Mouse (Mus musculus) olfactory bulb, adult 2 months (tissue): Measurements from ENCODE around the gene Shank2. TPM values are rescaled to one million over a fixed set of nuclear protein-coding genes. Genes with fewer than 3 reads are reported as not detected.

Source experiments
- H3K27ac ChIP-seq: fragments of 200-500 bp; 2 replicates; pipeline ENCODE4 v1.5.1; 2012; ENCODE audit warnings: low read depth, low read length; ENCODE audit not compliant: insufficient read depth
- H3K4me1 ChIP-seq: fragments of 200-500 bp; 2 replicates; pipeline ENCODE4 v1.6.1; 2012; ENCODE audit warnings: low read length; ENCODE audit not compliant: control insufficient read depth, insufficient read depth
- H3K4me3 ChIP-seq: fragments of 200-500 bp; 2 replicates; pipeline ENCODE4 v1.5.1; 2012; ENCODE audit warnings: mild to moderate bottlenecking, low read depth, low read length, moderate library complexity; ENCODE audit not compliant: insufficient read depth
- CTCF ChIP-seq: fragments of 200-500 bp; IDR thresholded peaks from 2 replicates; pipeline ENCODE4 v1.5.1; 2012; ENCODE audit warnings: low read depth, mild to moderate bottlenecking, low read length, moderate library complexity; ENCODE audit not compliant: insufficient read depth
- POLR2A ChIP-seq: fragments of 200-500 bp; IDR thresholded peaks from 2 replicates; pipeline ENCODE4 v1.6.1; 2012; ENCODE audit warnings: mild to moderate bottlenecking, low read depth, low read length, moderate library complexity; ENCODE audit not compliant: insufficient read depth
- WGBS: fragments of 180-500 bp; shearing (Covaris S2); methylation state at CpG from one replicate; pipeline ENCODE4 v1.1.7; 2018; 5-methylcytosine and 5-hydroxymethylcytosine counted together
- polyA plus RNA-seq: library from polyadenylated mRNA; stranded (reverse); fragments of >200 nt; gene quantifications from 2 replicates; pipeline ENCODE4 v1.2.4, GENCODE M21; 2012; ENCODE audit warnings: low replicate concordance; ENCODE audit not compliant: missing spikeins, insufficient read depth, insufficient read length

Gene Shank2
- polyA plus RNA-seq, 1 experiment, result 53.3 TPM

DNA sequence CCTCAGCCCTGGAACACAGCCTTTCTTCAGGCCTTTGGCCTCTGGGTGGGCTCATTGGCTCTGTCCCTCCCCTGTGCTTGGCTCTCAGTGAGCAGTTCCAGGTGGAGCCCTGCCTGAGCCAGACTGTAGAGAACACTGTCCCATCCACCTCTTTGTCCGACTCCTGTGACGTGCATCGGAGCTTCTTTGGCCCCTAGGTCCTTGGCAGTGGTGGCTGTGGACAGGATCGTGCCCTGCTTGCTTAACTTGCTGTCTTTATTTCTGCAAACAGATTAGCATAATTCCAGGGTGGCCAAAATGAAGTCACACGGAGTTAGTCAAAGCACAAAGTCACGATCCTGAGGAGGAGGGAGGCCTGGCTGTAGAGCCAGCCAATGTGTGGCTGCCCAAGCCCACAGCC, 419.8 kb downstream of the Shank2 start:
- WGBS, result 43% methylated on average over 6 of the region's 6 CpGs
- Histone ChIP-seq H3K4me3 (no peak overlapping the region), H3K4me1 (peaks cover 64% of the 10 kb centered on the region), H3K27ac (no peak overlapping the region)
- TF ChIP-seq POLR2A (no peak), CTCF (no peak)

GRCm38 (mm10) chr7:144425953-144426352, 424.2 kb downstream of the Shank2 start:
- Histone ChIP-seq H3K4me1 (peaks cover 30% of the 10 kb centered on the region), H3K27ac (no peak overlapping the region), H3K4me3 (no peak overlapping the region)
- WGBS, result 3% methylated on average over 8 of the region's 8 CpGs
- peak; percentile 97 for TF ChIP-seq CTCF
- no peak for TF ChIP-seq POLR2A

DNA sequence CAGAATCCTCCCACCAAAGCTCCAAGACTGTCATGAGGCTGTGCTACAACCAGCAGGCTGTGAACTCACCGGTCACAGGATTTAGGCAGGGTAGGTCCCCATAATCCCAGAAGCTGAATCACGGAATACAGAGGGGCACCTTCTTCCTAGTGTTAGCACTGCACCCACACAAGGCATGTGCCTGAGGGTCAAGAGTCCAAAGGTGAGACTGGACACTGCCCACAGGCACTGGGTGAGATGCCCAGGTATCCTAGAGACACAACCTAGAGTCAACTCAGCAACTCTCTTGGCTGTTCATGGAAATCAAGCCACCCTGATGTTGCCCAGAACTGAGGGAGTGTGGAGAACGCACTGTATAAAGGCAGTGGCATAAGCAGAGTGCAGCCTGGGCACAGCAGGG, 424.9 kb downstream of the Shank2 start:
- H3K4me1 ChIP-seq, result peaks cover 24% of the 10 kb centered on the region
- TF ChIP-seq CTCF (no peak), POLR2A (no peak)
- no peak overlapping the region for H3K4me3 ChIP-seq
- 78% methylated on average over 3 of the region's 3 CpGs for WGBS
- H3K27ac ChIP-seq, result no peak overlapping the region

DNA sequence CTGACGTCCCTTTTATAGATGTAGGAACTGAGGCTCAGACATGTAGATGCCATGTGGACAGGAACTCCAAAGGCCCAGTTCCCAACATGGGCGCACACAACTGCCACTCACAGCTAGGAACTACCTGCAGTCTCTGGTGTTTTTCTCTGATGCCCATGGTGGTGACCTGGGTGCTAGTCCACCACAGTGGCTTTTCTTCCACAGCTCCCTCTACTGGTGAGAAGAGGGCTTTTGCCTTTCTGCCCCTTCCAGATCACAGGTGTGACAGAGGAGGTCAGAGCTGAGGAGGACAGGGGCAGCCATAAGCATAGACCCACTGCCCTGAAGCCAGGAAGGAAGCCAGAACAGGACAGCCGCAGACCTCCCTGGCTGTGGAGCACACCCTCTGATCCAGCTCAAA, 425.7 kb downstream of the Shank2 start:
- no peak overlapping the region for H3K27ac ChIP-seq
- WGBS, result 88% methylated on average over 3 of the region's 3 CpGs
- peaks cover 16% of the 10 kb centered on the region for H3K4me1 ChIP-seq
- TF ChIP-seq POLR2A (no peak), CTCF (peak; percentile 41; the same call in 1 of the 2 replicates)
- H3K4me3 ChIP-seq, result no peak overlapping the region

- 85% methylated on average over 2 of the region's 2 CpGs for WGBS
- TF ChIP-seq CTCF, result no peak
- no peak for TF ChIP-seq POLR2A
- Histone ChIP-seq H3K27ac (no peak overlapping the region), H3K4me3 (no peak overlapping the region), H3K4me1 (no peaks in the 10 kb centered on the region)
Observed at GRCm38 (mm10) chr7:144432920-144433319, 431.2 kb downstream of the Shank2 start.

DNA sequence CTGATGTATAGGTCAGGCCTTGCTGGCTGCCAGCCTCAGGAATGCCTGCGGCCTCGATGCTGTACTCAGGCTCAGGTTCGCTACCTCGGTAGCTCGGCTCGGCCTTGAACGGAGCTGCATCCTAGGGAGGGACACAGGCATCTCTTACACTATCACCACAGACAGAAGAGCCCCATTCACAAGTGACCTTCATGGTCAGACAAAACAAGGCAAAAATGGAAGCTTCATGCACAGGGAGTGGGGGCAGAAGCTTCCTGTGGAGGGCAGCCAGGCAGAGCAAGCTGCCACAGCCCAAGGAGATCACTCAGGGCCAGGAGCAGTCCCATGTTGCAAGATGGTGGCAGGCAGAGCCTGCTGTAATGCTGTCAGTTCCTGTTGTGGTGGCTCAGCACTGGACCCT, 437.1 kb downstream of the Shank2 start:
- no peak overlapping the region for H3K27ac ChIP-seq
- 97% methylated on average over 7 of the region's 7 CpGs for WGBS
- H3K4me3 ChIP-seq, result no peak overlapping the region
- H3K4me1 ChIP-seq, result peaks cover 8% of the 10 kb centered on the region
- TF ChIP-seq CTCF (no peak), POLR2A (no peak)

DNA sequence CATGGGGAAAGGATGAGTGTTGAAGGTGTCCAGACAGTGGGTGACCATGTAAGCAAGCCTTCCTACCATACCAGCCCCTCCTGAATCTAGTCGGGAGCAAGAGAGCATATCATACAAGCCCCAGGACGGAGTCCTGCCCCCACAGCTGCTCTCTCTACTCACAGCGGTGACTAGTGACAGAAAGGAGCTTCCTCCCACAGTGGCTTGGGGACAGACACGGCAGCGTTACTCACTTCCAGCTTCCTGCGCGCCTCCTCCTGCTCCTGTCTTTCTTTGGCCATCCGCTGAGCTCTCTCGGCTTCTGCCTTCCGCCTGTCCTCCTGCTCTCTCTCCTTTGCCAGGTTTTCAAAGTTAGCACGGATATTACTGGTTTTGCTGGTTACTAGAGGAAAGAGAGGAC, 439.7 kb downstream of the Shank2 start:
- no peak overlapping the region for H3K27ac ChIP-seq
- TF ChIP-seq CTCF, result no peak
- TF ChIP-seq POLR2A, result no peak
- H3K4me1 ChIP-seq, result peaks cover 8% of the 10 kb centered on the region
- WGBS, result 67% methylated on average over 11 of the region's 11 CpGs
- no peak overlapping the region for H3K4me3 ChIP-seq

- TF ChIP-seq POLR2A (no peak), CTCF (no peak)
- no peak overlapping the region for H3K4me3 ChIP-seq
- peaks cover 8% of the 10 kb centered on the region for H3K4me1 ChIP-seq
- no peak overlapping the region for H3K27ac ChIP-seq
- WGBS, result 93% methylated on average over 4 of the region's 4 CpGs
Observed at GRCm38 (mm10) chr7:144441976-144442375, 440.2 kb downstream of the Shank2 start.

DNA sequence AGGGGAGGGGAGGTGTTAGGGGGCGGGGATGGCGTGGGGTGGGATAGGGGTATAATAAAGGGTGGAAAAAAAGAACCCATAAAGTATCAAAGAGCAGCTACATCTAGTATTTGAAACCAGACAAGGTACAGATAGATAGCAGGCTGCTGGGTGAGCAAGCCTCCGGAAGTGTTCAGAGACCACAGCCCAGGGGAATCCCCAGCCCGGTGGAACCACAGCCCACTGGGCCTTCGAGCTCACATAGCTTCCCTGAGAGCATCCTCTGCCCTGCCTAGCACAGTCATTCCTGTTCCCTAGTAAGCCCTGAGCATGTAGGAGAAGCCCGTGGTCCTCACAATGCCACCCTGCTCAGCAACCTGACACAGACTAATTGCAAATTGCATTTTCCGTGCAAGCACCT, 443.1 kb downstream of the Shank2 start:
- 97% methylated on average over 7 of the region's 7 CpGs for WGBS
- TF ChIP-seq POLR2A, result no peak
- TF ChIP-seq CTCF, result no peak
- Histone ChIP-seq H3K4me1 (peaks cover 13% of the 10 kb centered on the region), H3K4me3 (no peak overlapping the region), H3K27ac (no peak overlapping the region)

DNA sequence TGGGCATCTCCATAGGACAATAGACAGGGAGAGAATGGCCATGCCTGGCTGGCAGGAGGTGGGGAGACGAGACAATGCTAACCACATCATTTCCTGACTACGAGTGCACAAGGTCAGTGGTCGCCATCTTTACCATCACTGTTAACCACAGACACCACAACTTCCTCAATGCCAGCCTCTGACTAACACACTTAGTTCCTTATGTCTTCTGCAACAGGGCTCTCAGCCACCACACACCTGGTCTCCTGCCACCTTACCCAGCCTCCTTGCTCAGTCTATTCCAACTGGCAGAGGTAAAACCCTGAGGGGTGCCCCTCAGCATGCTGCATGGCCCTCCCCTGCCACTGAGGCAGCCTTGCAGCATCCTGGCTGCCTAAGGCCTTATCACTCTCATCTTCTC, 445.4 kb downstream of the Shank2 start:
- Histone ChIP-seq H3K27ac (no peak overlapping the region), H3K4me3 (no peak overlapping the region), H3K4me1 (peaks cover 9% of the 10 kb centered on the region)
- WGBS, result 91% methylated on average over 3 of the region's 3 CpGs
- TF ChIP-seq POLR2A, result no peak
- no peak for TF ChIP-seq CTCF
